Mouse (Mus musculus): ENCODE data around the gene Erc2. TPM values are rescaled to one million over a fixed set of nuclear protein-coding genes. Genes with fewer than 3 reads are reported as not detected.
A peak's percentile ranks its signal among the peaks of the same experiment; 100 is the strongest.

Erc2 gene
- polyA plus RNA-seq, 1 experiment from 2014 or later: 8.1 TPM

DNA sequence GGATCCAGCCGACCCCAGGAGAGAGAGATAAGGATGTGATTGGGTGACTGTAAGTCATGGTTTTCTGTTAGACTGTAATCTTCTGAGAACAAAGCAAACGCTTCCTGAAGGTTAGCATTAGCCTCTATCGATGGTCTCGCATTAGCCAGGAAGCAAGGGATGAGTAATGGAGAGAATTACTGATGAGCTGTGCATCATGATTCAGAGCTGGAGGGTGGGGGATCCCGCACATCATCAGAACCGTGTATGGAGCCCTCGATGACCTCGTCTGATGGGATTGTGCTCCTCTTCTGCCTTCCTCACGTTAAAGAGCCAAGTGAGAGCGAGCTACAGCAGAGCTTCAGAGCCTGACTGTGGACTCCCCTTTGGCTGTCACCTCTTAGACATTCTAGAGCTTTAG lies 6.5 kb downstream of the Erc2 start:
- ATAC-seq (ENCODE audit: insufficient number of reproducible peaks, insufficient read depth, low FRiP score, low TSS enrichment, low read depth): no peak
- WGBS: 74% methylated on average over 10 of the region's 10 CpGs

DNA sequence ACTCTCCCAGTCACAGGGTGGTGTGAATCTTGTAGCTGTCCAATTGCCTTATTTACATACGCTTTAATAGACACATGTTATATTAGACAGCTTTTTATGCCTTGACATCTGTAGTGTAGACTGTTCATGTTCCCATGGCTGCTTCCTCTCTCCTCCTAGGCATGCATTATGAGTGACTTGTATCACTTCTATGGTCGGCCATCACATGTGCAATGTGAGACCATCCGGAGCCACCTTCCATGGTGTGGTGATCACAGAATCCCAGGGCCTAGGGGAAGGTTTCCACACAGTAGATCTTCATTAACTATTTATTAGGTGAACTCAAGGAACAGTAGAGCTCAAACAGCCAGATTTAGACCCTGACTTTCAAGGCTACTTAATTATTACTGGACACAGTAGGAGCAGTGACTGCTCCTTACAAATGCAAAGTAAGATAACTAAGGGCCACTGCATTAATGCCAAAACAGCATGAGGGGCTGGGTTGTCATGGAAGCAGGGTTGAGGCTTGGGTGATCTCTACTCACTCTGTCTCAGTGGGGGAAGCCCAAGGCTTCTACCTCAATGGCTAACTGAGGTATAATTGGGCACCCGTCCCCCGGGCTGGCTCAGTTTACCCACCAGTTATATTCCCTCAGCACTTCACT lies 7.3 kb downstream of the Erc2 start:
- H3K4me3 ChIP-seq (replicated peaks): no peak overlapping the region
- H3K36me3 ChIP-seq: no peaks in the 10 kb centered on the region
- WGBS: 80% methylated on average over 5 of the region's 5 CpGs
- no peak overlapping the region for H3K9ac ChIP-seq (replicated peaks)
- no peaks in the 10 kb centered on the region for H3K9me3 ChIP-seq
- peaks cover 1% of the 10 kb centered on the region; the same call in 1 of the 2 replicates for H3K27me3 ChIP-seq
- ATAC-seq (ENCODE audit: insufficient number of reproducible peaks, insufficient read depth, low FRiP score, low TSS enrichment, low read depth): no peak
- no peak overlapping the region for H3K27ac ChIP-seq
- H3K4me1 ChIP-seq (replicated peaks): no peaks in the 10 kb centered on the region
- no peak overlapping the region for H3K4me2 ChIP-seq

More for the DNA sequence above, 6.5 kb downstream of the Erc2 start:
- Histone ChIP-seq H3K9me3 (no peaks in the 10 kb centered on the region), H3K36me3 (no peaks in the 10 kb centered on the region), H3K27me3 (peaks cover 9% of the 10 kb centered on the region), H3K4me3 (replicated peaks) (no peak overlapping the region), H3K4me1 (replicated peaks) (0 out of 2 replicates have a peak, but pooled peaks cover 2% of the 10 kb centered on the region), H3K27ac (no peak overlapping the region), H3K4me2 (no peak overlapping the region), H3K9ac (replicated peaks) (no peak overlapping the region)

DNA sequence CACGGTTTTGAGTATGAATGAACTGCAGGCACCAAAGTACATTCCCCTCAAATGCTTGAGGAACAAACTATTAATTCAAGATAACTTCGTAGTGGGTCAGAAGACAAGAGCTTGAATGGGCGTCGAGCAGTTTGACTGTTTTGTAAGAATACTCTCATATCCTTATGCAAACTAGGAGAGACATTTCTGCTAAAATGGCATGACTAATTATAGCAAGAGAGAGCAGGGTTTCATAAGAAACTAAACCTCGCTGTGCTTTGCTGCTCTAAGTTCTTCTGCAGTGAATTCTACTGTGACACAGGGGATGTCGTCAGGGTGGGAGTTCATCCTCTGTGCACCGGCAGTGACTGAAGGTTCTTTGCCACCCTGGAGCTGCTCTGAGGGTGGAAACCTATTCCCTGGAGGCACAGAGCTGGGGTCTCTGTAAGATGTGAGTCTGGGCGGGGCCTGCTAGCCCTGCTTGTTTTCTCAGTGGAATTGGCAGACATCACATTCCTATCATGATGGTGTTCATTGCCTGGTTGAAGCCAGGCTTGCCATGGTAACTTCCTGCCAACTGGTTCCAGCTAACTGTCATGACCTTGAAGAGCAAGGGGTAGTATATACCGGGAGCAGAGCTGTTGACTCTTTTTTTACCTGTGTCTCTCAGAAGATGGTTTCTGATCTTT lies 8.9 kb downstream of the Erc2 start:
- Histone ChIP-seq H3K36me3 (no peaks in the 10 kb centered on the region), H3K9me3 (no peaks in the 10 kb centered on the region), H3K27me3 (no peaks in the 10 kb centered on the region), H3K4me2 (no peak overlapping the region), H3K27ac (no peak overlapping the region), H3K4me1 (replicated peaks) (0 out of 2 replicates have a peak, but pooled peaks cover 3% of the 10 kb centered on the region), H3K9ac (replicated peaks) (no peak overlapping the region), H3K4me3 (replicated peaks) (no peak overlapping the region)
- WGBS: 83% methylated on average over 9 of the region's 9 CpGs
- ATAC-seq (ENCODE audit: insufficient number of reproducible peaks, insufficient read depth, low FRiP score, low TSS enrichment, low read depth): no peak

DNA sequence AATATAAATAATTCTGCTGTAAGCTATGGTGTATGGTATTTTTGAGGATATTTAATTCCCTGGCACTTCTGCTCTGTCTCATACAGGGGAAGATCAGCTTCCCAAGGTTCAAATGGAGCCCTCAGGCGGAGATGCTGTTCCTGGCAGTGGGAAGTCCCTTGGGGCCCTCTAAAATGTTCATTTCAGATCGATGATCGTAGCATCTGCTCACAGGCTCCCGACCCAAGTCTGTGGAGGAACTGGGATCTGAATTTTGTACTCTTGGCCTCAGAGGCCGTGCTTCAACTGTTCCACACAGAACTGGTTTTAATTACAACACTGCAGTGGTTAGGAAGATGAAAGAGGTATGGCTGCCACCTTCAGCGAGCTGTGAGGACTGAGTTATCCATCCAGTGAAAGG lies 12.5 kb downstream of the Erc2 start:
- Histone ChIP-seq H3K4me2 (no peak overlapping the region), H3K9ac (replicated peaks) (no peak overlapping the region), H3K9me3 (no peaks in the 10 kb centered on the region), H3K4me1 (replicated peaks) (peaks cover 3% of the 10 kb centered on the region; the same call in 1 of the 2 replicates), H3K27me3 (no peaks in the 10 kb centered on the region), H3K27ac (no peak overlapping the region), H3K4me3 (replicated peaks) (no peak overlapping the region), H3K36me3 (no peaks in the 10 kb centered on the region)
- no peak for ATAC-seq (ENCODE audit: insufficient number of reproducible peaks, insufficient read depth, low FRiP score, low TSS enrichment, low read depth)
- 31% methylated on average over 6 of the region's 6 CpGs for WGBS

DNA sequence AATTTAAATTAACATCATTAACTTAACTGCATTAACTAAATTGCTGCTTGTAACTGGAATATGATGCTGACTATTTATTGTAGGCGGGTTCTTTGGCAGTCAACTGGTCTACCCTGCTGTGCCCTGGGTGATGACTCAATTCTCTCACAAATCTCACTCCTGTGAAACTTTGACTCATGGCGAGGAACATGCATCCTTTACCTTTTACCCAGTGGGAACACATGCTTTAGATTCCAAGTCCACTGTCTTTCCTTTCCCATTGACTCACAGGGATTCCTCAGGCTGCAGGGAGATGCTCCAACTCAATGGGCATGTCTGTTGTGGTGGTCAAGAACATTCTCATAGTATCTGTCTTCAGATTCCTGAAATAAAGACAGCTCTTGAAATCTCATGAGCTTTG lies 14.3 kb downstream of the Erc2 start:
- no peak overlapping the region for H3K4me2 ChIP-seq
- ATAC-seq (ENCODE audit: insufficient number of reproducible peaks, insufficient read depth, low FRiP score, low TSS enrichment, low read depth): no peak
- no peak overlapping the region for H3K4me3 ChIP-seq (replicated peaks)
- H3K4me1 ChIP-seq (replicated peaks): peaks cover 3% of the 10 kb centered on the region; the same call in 1 of the 2 replicates
- no peaks in the 10 kb centered on the region for H3K9me3 ChIP-seq
- H3K36me3 ChIP-seq: no peaks in the 10 kb centered on the region
- no peak overlapping the region for H3K9ac ChIP-seq (replicated peaks)
- H3K27me3 ChIP-seq: no peaks in the 10 kb centered on the region
- WGBS: 84% methylated on average over 2 of the region's 2 CpGs
- no peak overlapping the region for H3K27ac ChIP-seq

DNA sequence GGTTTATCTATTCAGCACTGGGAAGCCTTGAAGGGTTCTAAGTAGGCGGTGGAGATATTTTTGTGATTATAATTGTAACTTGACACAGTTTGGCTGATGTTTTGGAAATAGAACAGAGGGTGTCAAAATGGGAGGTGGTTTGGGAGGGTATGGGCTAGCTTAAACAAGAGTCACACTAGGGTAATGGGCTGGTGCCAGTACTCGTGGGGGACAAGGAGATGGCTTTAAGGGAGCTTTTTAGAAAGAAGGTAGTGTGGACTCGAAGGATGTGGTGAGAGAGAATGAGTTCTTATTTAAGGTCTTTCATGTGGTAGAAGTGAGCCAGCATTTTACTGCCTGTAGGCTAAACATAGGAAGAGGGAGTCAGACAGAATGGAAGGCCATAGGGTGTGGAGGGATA lies 19.2 kb downstream of the Erc2 start:
- WGBS: 83% methylated on average over 3 of the region's 3 CpGs

DNA sequence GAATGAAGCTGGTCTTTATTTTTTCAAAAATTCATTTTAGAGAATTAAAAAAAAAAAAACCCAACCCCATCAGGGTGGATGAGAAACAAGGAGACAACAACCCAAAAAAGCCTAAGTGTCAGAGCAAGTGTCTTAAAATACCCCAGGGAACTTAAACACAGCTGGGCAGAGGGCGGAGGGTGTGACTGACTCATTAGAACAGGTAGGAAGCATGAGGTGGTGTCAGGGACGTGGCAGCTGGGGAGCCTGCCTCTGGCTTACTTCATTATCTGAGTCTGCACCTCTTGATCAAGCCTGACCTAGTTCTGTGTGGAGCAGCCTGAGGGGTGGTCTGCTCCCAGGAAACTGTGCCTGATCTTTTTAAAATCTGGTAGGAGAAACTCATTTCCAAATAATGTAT lies 20.8 kb downstream of the Erc2 start:
- H3K4me3 ChIP-seq (replicated peaks): no peak overlapping the region
- 36% methylated on average over 2 of the region's 2 CpGs for WGBS
- no peaks in the 10 kb centered on the region; the same call in 1 of the 2 replicates for H3K4me1 ChIP-seq (replicated peaks)
- H3K36me3 ChIP-seq: no peaks in the 10 kb centered on the region
- H3K27me3 ChIP-seq: no peaks in the 10 kb centered on the region
- no peak overlapping the region for H3K9ac ChIP-seq (replicated peaks)
- H3K9me3 ChIP-seq: no peaks in the 10 kb centered on the region
- H3K4me2 ChIP-seq: no peak overlapping the region
- no peak for ATAC-seq (ENCODE audit: insufficient number of reproducible peaks, insufficient read depth, low FRiP score, low TSS enrichment, low read depth)
- no peak overlapping the region for H3K27ac ChIP-seq

More for the DNA sequence above, 19.2 kb downstream of the Erc2 start:
- Histone ChIP-seq H3K4me2 (no peak overlapping the region), H3K4me3 (replicated peaks) (no peak overlapping the region), H3K4me1 (replicated peaks) (no peaks in the 10 kb centered on the region; the same call in 1 of the 2 replicates), H3K9me3 (no peaks in the 10 kb centered on the region), H3K27me3 (no peaks in the 10 kb centered on the region), H3K9ac (replicated peaks) (no peak overlapping the region), H3K36me3 (no peaks in the 10 kb centered on the region), H3K27ac (no peak overlapping the region)
- no peak for ATAC-seq (ENCODE audit: insufficient number of reproducible peaks, insufficient read depth, low FRiP score, low TSS enrichment, low read depth)

DNA sequence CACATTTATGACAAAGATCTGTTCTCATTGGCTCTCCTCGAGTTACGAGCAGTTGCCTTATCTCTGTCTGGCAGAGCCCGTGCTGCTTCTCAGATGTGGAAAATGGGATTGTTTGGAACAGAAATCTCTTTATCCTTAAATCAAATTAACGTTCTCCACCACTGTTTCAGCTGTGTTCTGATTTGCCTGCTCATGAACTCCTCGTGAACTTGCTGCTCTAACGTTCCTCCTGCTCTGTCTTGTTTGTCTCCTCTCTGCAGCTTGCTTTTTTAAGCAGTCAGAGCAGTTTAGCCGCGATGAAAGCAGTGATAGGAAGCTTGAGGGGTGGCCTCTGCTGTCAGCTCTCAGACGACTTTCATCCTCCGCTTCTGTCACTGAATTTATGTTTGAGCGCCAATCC lies 32.4 kb downstream of the Erc2 start:
- Histone ChIP-seq H3K4me3 (replicated peaks) (no peak overlapping the region), H3K9ac (replicated peaks) (no peak overlapping the region), H3K9me3 (no peaks in the 10 kb centered on the region), H3K4me2 (no peak overlapping the region), H3K4me1 (replicated peaks) (no peaks in the 10 kb centered on the region), H3K27me3 (no peaks in the 10 kb centered on the region), H3K27ac (no peak overlapping the region), H3K36me3 (no peaks in the 10 kb centered on the region)
- 23% methylated on average over 11 of the region's 11 CpGs for WGBS
- ATAC-seq (ENCODE audit: insufficient number of reproducible peaks, insufficient read depth, low FRiP score, low TSS enrichment, low read depth): no peak

DNA sequence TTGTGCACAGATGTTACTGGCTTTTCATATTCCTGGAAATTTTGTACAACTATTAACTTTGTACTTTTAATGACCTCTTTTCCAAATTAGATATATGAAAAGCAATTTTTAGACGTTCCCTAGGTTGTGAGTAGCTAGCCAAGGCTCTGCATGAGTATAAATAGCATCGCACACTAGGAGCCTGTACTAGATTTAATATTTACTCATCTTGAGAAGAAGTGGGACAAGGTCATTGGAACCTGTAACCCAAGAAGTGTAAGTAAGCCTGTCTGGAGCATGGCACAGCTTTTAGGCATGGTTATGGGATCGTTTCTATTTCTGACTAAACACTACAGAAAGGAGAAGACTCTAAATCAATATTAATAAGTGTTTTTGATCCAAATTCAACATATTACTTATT lies 36.4 kb downstream of the Erc2 start:
- ATAC-seq (ENCODE audit: insufficient number of reproducible peaks, insufficient read depth, low FRiP score, low TSS enrichment, low read depth): no peak
- 80% methylated on average over 3 of the region's 3 CpGs for WGBS

DNA sequence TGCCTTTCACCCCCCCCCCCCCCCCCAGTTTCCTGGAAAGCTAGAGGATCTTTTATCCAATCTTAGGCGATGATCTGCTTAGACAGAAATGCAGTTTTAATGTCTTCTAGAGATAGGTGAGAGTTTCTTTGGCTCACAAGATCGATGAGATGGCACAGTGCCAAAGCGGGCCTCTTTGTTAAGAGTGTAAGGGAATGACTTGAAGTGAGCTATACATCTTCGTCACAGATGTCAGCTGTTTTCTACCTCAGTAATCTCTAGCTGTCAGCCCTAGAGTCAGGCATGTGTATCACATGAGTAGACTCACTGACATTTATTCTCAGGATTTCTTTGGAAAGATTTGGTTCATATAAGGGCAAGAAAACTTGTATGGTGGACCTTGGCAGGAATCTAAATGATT lies 39.2 kb downstream of the Erc2 start:
- Histone ChIP-seq H3K4me3 (replicated peaks) (no peak overlapping the region), H3K4me1 (replicated peaks) (peaks cover 16% of the 10 kb centered on the region), H3K9ac (replicated peaks) (no peak overlapping the region), H3K9me3 (no peaks in the 10 kb centered on the region), H3K27ac (no peak overlapping the region), H3K27me3 (no peaks in the 10 kb centered on the region), H3K4me2 (no peak overlapping the region), H3K36me3 (no peaks in the 10 kb centered on the region)
- WGBS: 61% methylated on average over 4 of the region's 4 CpGs
- ATAC-seq (ENCODE audit: insufficient number of reproducible peaks, insufficient read depth, low FRiP score, low TSS enrichment, low read depth): no peak

More for the DNA sequence above, 36.4 kb downstream of the Erc2 start:
- Histone ChIP-seq H3K36me3 (no peaks in the 10 kb centered on the region), H3K27ac (no peak overlapping the region), H3K9me3 (no peaks in the 10 kb centered on the region), H3K4me3 (replicated peaks) (no peak overlapping the region), H3K9ac (replicated peaks) (no peak overlapping the region), H3K27me3 (no peaks in the 10 kb centered on the region), H3K4me1 (replicated peaks) (peaks cover 16% of the 10 kb centered on the region), H3K4me2 (no peak overlapping the region)

DNA sequence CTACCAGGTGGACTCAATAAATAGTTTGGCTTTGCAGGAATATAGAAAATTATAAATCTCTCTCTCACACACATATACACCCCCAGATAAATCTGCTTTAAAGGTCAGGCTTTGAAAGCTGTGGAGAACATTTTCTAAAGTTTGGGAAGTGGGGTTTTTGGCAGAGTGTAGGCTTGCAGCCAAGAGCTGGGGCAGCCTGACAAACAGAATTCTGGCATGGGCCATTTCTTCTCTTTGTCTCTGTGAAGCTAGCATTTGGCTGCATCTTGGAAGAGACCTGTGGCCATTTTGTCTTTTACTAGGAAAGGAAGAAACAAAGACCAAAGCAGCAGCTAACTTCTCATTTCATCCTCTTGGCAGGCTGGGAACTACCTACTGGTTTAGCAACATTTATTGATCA lies 40.0 kb downstream of the Erc2 start:
- Histone ChIP-seq H3K9ac (replicated peaks) (no peak overlapping the region), H3K4me2 (no peak overlapping the region), H3K27ac (peak overlapping the region; percentile 73), H3K4me1 (replicated peaks) (peaks cover 16% of the 10 kb centered on the region), H3K27me3 (no peaks in the 10 kb centered on the region), H3K4me3 (replicated peaks) (no peak overlapping the region), H3K36me3 (no peaks in the 10 kb centered on the region), H3K9me3 (no peaks in the 10 kb centered on the region)
- no peak for ATAC-seq (ENCODE audit: insufficient number of reproducible peaks, insufficient read depth, low FRiP score, low TSS enrichment, low read depth)
